Mouse (Mus musculus) kidney, adult 8-10 months (tissue): ENCODE data around the gene Ocel1.
"Not testable (repeated sequence)": the region's sequence is repeated elsewhere in the genome, so short reads cannot be mapped to it uniquely, and the experiment has no call there.

Source experiments
- DNase-seq, 2 experiments: peaks; one replicate each; pipeline ENCODE4 v3.0.0; 2022

Ocel1 gene

GRCm38 (mm10) chr8:71371236-71371848 lies at the start of gene Ocel1:
Gene Ocel1, plus strand, starts transcription at chr8:71371298.
- DNase-seq: peak; percentile 98

GRCm38 (mm10) chr8:71322939-71323338 lies 48.2 kb upstream of the Ocel1 start:
- no peak for DNase-seq

- DNase-seq: peak; percentile 23 to 53
Observed at GRCm38 (mm10) chr8:71324848-71325247, 46.2 kb upstream of the Ocel1 start.

DNA sequence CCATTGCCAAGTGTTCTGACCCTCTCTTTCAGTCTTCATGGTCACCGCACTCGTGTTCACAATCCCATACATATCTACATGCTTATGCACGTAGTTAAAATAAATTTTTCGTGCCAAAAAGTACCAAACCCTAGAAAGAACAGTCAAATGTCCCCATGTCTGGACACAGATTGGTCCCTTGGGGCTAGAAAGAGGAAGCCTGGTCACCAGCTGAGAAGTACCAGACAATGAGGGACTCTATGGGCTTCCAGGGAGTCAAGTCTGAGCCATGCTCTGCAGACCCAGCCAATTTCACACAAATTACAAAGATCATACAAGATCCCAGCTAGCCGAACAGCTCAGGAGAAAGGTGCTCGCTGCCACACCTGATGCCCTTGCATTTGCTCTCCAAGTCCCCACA lies 33.3 kb upstream of the Ocel1 start:
- DNase-seq: not testable (repeated sequence)

DNA sequence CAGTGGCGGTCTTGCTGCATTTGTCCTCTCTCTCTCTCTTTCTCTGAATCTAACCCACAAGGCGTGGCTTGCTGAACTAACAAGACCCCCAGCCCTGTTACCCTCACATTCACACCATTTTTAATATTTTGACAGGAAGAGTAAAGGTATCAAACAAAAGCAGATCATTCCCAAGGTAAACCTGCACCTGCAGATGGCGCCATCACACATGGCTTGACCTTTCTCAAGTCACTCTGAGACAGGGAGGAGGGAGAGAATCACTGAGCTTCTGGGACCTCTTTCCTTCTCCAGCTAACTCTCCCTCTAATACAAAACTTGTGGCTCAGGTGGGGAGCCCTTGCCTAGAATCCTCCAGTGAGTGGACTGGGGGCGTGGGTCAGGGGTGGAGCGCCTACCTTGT lies 30.5 kb upstream of the Ocel1 start:
- peak in 1 of 2 experiments; percentile 53 for DNase-seq

- DNase-seq: no peak
Observed at GRCm38 (mm10) chr8:71346581-71346980, 24.5 kb upstream of the Ocel1 start.

- DNase-seq: no peak
Observed at GRCm38 (mm10) chr8:71351117-71351516, 20.0 kb upstream of the Ocel1 start.

DNA sequence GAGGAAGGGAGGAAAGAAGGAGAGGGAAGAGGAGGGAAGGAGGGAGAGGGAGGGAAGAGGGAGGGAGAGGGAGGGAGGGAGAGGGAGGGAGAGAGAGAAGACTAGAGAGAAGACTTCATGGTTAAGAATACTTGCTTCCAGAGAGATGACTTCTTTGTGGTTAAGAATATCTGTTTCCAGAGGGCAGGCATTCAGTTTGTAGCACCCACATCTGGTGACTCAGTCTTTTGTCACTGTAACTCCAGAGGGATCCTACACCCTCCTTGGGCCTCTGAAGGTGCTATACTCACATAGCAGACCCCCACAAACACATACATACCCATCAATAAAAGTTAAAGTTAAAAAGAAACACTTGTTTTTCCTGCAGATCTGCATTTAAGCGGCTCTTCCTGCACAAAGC lies 19.6 kb upstream of the Ocel1 start:
- DNase-seq: no peak

GRCm38 (mm10) chr8:71358026-71358425 lies 13.1 kb upstream of the Ocel1 start:
- no peak for DNase-seq

DNA sequence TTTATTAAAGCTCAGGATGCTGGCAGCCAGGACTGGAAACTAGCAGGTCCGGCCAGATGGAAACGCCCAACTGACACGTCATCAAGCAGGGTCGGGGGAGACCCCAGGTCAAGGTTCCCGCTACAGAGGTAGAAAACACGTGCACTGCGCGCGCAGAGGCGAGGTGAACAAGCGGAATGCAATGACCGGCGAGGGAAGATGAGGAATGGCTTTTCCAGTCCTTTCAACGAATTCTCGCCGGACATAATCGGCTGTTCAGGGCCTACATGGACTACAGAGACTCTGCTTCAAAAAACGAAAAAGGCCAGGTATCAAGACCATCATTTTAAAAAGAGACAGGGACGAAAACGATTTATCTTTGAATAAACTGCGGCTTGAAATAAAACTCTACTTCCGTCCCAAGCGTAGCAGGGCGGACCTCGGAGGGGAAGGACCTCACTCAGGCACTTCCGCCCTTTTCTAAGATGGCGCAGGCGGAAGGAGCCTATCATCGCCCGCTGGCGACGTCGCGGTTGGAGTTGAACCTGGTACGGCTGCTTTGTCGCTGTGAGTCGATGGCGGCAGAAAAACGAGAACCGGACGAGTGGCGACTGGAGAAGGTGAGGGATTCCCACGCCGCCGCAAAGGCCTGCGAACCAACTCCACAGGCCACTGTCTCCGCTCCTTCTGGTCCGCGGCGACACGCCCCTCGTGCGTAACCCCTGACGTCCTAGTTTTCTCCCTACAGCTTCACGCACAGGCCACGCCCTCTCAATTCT lies 4.1 kb upstream of the Ocel1 start, which contains the start of gene Use1:
Use1 (plus strand) TSS at position 78 of the 758 bp plus-strand sequence.
- peak; percentile 95 to 96 for DNase-seq

DNA sequence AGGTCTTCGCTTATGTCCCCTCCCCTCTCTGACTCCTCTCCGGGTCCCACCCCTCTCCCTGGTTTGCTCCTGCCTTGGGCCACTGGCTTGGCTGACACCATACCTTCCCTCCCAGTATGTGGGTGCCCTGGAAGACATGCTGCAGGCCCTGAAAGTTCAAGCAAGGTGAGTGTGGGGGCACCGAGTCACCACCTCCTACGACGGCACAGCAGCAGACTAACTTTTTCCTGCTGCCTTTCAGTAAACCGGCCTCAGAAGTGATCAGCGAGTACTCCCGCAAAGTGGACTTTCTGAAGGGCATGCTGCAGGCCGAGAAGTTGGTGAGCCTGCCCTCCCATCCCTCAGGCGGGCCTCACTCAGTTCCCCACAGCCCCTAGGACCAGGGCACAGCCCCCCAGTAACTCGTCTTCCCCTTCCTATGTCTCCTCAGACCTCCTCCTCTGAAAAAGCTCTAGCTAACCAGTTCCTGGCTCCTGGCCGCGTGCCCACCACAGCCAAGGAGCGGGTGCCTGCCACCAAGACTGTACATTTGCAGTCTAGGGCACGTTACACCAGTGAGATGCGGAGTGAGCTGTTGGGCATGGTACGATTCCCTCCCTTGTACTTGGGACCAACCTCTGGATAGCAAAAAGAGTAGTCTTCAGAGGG lies 3.4 kb upstream of the Ocel1 start:
- DNase-seq: no peak

GRCm38 (mm10) chr8:71368366-71368765 lies 2.7 kb upstream of the Ocel1 start:
- no peak for DNase-seq

- no peak for DNase-seq
Observed at GRCm38 (mm10) chr8:71369040-71369718, 1.9 kb upstream of the Ocel1 start.

- DNase-seq: no peak
Observed at GRCm38 (mm10) chr8:71370711-71371235, 325 bp upstream of the Ocel1 start.

- DNase-seq: no peak
Observed at GRCm38 (mm10) chr8:71372427-71372826, 1.3 kb downstream of the Ocel1 start.

DNA sequence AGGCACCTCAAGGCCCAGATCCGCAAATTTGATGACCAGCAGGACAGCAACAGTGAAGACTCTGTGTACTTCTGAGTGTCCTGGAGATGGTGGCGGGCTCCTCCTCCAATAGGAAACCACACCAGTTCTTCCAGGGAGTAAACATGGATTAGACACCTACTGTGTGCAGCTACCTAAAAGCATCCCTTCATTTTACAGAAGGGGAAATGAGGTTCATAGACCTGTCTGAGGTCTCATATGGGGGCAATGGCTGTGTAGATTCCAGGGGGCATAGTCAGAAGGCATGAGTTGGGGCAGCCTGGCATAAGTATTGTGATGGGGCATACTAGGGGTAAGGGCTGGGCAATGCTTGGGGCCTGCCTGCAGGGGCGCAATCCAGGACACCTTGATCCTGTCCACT lies 1.9 kb downstream of the Ocel1 start:
- DNase-seq: no peak

DNA sequence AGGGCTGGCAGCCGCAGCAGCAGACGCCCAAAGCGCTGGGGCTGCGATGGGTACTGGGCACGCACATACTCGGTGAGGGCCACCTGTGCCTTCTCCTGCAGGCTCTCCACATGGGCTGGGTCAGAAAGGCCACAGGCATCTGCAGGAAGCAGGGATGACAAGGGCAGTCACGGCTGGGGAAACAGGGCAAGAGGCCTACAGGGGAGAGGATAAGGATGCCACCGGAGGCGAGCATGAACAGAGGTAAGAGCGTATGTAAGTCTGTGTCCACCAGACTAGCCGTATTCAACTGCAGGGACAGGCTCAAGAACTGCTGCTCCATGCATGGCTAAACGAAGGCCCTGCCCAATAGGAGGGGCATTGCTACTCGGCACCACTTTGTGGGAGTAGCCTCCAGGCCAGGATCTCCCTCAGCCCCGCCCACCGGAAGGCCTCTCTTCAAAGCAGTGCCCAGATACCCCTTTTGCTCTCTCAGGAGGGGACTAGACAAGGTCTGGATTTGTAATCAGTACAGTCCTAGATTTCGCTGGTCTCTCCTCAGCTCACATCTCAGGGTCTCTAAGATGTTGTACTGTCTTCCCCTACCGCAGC lies 3.6 kb downstream of the Ocel1 start:
- peak in 1 of 2 experiments; percentile 70 for DNase-seq

- DNase-seq: peak; percentile 94
Observed at GRCm38 (mm10) chr8:71375581-71376422, 4.7 kb downstream of the Ocel1 start.

DNA sequence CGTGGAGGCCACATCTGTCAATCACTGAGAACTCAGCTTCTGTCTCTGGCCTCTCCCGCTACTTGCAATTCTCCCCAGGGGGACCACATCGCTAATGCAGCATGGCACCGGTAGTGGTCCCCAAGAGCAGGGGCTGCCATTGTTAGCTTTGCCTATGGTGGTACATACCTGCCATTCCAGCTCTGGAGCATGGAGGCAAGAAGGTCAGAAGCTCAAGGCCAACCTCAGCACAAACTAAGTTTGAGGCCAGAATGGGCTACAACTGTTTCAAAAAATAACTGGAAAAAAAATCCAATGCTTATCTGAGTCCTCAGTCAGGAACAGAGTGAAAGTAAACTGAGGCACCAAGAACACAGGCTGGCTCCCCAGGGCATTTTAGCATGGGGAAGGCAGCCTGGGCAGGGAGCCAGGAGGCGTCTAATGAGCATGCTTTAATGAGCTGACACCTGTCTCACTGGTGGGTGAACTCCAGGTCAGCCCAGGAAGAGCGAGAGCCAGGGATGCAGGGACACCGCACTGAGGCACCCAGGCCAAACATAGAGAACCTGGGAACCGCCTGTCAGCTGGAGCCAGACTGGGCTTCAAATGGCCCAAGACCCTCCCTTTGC lies 5.4 kb downstream of the Ocel1 start:
- peak in 1 of 2 experiments; percentile 52 for DNase-seq

DNA sequence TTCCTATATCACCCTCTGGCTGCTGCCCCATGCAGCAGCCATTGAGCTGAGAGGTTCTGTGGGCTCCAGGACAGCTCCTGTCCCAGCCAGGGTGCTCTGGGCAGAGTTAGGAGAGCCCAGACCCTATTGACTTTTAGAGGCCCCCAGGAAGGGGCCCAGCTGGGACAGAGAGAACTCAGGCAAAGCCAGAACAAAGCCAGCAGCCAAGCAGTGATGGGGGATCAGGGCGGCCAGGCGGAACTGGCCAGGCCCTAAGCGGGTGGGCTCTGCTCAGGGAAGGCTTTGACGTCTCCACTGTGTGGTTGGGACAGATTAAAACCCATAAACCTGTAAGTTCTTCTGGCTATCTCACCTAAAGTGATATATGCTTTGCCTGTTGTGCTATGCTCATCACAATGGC lies 7.9 kb downstream of the Ocel1 start:
- DNase-seq: no peak

GRCm38 (mm10) chr8:71379512-71380075 lies 8.5 kb downstream of the Ocel1 start:
- DNase-seq: peak in 1 of 2 experiments; percentile 53
